Mouse (Mus musculus): ENCODE results near the gene Gm21988. TPM values are rescaled to one million over a fixed set of nuclear protein-coding genes. Genes with fewer than 3 reads are reported as not detected.

Gene Gm21988
- 9.0 TPM for polyA plus RNA-seq (2015; fragmentation: Illumina TruSeq; extraction: RNeasy Lipid Tissue Mini Kit (QIAGEN cat#74804); ENCODE audit: low read depth, low replicate concordance)

DNA sequence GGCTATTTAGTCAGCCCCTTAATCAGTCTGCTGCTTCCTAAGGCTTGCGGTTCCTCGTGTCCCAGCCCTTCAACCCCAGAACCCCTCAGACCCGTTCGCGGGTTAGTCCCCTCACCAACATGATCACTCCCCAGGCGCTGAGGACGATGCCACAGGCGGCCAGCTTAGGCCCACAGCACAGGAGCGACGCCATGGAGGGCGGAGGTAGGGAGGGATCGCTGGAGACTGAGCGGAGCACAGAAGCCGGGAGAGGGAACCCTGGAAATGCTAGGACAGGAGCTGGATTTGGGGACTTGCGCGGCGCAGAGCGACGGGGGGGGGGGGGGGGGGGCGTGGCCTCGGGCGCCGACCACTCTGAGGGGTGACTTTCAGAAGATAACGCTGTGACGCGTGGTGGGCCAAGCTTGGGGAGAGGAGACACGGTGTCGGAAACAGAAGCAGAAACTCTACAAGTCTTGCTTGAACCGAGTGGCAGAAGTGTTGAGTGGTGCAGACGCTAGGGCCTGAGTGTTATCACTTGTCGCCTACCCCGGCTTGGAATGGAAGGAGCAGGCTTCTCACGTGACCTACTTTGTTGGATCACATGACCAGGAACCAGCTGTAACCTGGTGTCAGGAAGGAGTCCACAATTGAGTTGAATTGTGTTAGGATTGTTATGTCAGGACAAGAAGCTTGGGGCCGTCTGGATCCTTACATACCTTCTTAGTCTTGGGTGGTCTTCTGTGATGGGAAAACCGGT, at the start of gene Gm21988, which contains the start of gene Rnasek:
Gene Gm21988 (minus strand): TSS at position 290 of the 739 bp plus-strand sequence.
Gene Rnasek (minus strand): TSS at position 302 of the 739 bp plus-strand sequence.

DNA sequence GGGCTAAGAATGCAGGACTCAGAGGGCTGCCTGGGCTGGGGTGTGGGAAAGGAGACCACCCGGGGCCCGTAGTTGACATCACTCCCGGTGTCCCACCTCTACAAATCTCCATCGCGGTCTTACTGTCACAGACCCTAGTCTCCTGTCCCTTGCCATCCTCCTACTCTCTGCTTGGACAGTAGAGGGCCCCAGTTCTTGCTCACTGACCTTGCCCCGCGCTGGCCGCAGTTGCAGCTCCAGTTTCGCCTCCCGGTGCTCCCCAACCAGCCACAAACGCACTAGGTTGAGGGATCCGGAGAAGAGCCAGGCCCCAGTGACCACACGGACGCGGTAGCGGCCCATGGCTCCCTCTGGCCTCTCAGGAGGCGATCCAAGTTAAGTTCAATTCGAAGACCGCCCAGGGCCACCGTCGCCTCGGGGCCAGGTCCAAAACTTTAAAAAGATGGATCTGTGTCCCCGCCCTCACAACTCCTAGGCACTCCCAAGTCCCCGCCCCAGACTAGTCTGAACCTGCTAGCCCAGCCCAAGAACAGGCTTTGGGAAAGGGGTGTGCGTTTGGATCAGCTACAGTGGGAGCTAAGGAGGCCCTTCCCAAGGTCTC, 15.4 kb upstream of the Gm21988 start, which contains the start of gene Alox12:
Gene Alox12 (minus strand): TSS at position 423 of the 601 bp plus-strand sequence.

DNA sequence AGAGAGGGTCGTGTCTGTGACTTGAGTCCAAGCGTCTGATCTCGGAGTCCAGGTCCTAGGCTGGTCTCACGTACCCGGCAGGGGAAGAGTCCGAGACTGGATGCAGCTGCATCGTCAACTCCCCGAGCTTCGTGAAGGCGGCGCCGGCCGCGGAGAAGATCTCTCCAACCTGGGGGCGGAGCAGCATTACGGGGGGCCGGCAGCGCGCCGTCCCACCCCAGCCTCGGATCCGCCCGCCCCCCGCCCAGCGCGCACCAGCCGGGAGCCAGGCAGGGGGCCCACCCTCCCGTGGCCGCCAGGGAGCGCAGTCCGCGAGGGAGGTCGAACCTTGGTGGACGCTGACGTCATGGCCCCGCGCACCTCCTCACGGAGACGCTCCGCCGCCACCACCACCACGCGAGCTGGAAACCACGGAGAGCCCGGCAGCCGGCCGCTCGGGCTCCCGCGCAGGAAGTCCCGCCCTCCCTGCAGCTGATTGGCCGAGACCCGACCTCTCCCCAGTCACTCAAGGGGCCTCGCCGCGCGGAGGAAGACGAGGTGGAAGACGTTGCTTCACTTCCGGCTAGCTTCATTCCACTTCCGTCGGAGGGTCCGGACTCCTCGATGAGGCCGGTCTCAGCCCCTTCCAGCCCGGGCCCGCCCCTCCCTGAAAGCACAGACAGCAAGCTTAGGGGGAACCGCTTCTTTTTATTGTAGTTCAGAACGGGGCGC, 2.0 kb downstream of the Gm21988 start, which contains the start of gene 0610010K14Rik:
Gene 0610010K14Rik (minus strand): TSS at position 458 of the 711 bp plus-strand sequence.

DNA sequence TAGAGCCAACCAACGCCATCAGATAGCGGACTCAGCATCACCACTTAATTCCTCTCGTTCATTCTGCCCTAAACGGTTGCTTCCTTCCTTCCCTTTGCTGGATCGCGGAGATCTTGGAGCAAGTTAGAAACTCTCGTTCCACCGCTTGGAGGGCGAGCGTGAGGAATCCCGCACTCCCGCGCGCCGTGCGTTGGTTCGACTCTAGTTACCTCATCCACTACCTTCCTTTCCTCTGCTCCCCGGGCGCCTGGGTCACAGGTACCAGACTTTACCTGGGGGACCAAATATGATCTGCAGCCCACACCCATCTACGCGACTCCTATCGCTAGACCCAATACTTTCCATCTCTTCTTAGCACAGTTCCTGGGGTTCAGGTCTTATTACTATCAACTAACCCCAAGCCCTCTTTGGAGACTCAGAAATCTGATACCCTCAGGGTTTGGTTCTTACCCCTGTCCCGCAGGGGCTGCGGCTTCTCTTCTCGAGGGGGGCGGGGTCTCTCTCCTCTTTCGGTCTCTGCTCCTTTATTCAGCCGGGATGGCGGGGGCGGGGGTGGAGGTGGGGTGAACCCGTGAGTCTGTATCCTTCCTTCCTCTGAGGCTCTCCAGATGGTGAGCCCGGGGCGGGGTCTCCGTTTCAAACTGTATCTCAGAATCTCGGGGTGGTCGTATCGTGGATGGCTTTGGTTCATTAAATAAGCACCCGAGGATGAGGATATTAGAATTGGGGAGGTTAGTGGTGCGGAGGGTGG, 10.2 kb downstream of the Gm21988 start, which contains the start of gene Bcl6b:
Gene Bcl6b (minus strand): TSS at position 539 of the 751 bp plus-strand sequence.

DNA sequence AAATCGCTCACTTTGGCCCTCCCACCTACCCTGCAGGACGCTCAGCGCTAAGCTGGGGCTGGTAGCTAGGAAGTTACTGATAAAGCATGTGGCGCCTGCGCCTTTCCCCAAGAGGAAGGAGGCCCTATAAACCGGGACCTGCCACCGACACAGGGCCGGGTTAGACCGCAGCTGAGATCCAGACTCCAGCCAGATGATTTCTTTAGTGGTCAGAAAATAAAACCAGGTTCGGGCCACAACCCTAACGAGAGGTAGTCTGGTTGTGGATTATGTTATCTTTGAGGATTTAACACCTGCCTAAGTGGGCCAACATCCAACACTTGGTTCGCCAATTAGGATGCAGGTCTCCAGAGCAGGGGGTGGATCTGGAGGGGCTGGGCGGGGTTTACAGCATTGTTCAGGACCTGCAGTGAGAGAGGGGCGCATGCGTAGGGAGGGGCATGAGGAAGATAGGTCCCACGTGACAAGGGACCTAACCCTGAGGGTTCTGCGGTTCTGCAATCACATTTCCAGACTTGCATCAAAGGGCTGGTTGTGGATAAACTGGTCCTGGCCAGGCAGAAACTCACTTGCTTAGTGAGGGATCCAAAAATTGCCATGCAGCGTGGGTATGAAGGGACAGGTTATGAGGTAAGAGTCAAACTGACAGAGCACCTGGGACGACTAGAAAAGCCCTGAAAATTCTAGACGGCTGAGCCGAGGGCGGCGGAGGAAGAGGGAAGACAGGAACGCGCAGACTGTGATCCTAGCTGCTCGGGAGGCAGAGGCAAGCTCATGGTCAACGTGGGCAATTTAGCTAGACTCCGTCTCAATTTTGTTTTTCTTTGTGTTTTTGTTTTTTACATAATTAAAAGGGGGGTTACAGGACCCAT, 18.7 kb downstream of the Gm21988 start, which contains the start of gene Slc16a13:
Gene Slc16a13 (minus strand): TSS at position 334 of the 872 bp plus-strand sequence.

DNA sequence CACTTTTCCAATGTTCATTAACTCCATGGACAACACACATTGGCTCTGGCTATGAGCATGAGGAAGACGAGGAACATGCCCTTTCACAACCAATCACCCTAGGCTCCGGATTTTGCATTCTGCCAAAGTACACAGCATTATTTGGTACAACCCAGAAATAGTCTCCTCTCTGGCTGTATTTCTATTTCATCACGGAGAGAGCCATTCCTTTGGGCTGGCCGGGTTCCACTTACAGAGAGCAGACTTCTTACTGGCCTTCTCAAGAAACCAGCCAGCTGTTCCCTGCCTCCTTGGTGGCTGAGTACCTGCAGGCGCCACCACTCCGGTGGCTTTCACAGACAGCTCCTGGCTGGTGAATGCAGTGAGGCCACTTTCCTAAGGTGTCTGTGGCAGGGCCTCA, 27.2 kb downstream of the Gm21988 start, which contains the start of gene Slc16a11:
Gene Slc16a11 (plus strand): TSS at position 330 of the 400 bp plus-strand sequence.

Other genes starting within 250 kb of the Gm21988 start
- 346 TPM for gene Gabarap, start 248.7 kb downstream of the Gm21988 start, polyA plus RNA-seq (2015; fragmentation: Illumina TruSeq; extraction: RNeasy Lipid Tissue Mini Kit (QIAGEN cat#74804); ENCODE audit: low read depth, low replicate concordance)
- gene Phf23, start 244.1 kb downstream of the Gm21988 start, polyA plus RNA-seq (2015; fragmentation: Illumina TruSeq; extraction: RNeasy Lipid Tissue Mini Kit (QIAGEN cat#74804); ENCODE audit: low read depth, low replicate concordance), result 56.1 TPM
- 17.5 TPM for gene Dvl2, start 239.2 kb downstream of the Gm21988 start, polyA plus RNA-seq (2015; fragmentation: Illumina TruSeq; extraction: RNeasy Lipid Tissue Mini Kit (QIAGEN cat#74804); ENCODE audit: low read depth, low replicate concordance)
- 53.6 TPM for gene Acadvl, start 224.4 kb downstream of the Gm21988 start, polyA plus RNA-seq (2015; fragmentation: Illumina TruSeq; extraction: RNeasy Lipid Tissue Mini Kit (QIAGEN cat#74804); ENCODE audit: low read depth, low replicate concordance)
- 491 TPM for gene Dlg4, start 222.9 kb downstream of the Gm21988 start, polyA plus RNA-seq (2015; fragmentation: Illumina TruSeq; extraction: RNeasy Lipid Tissue Mini Kit (QIAGEN cat#74804); ENCODE audit: low read depth, low replicate concordance)
- gene Asgr1, start 185.7 kb downstream of the Gm21988 start, polyA plus RNA-seq (2015; fragmentation: Illumina TruSeq; extraction: RNeasy Lipid Tissue Mini Kit (QIAGEN cat#74804); ENCODE audit: low read depth, low replicate concordance), result 2.2 TPM
- not detected for gene Asgr2, start 147.2 kb downstream of the Gm21988 start, polyA plus RNA-seq (2015; fragmentation: Illumina TruSeq; extraction: RNeasy Lipid Tissue Mini Kit (QIAGEN cat#74804); ENCODE audit: low read depth, low replicate concordance)
- 0.80 TPM for gene Mgl2, start 109.5 kb downstream of the Gm21988 start, polyA plus RNA-seq (2015; fragmentation: Illumina TruSeq; extraction: RNeasy Lipid Tissue Mini Kit (QIAGEN cat#74804); ENCODE audit: low read depth, low replicate concordance)
- 1.3 TPM for gene Clec10a, start 83.6 kb downstream of the Gm21988 start, polyA plus RNA-seq (2015; fragmentation: Illumina TruSeq; extraction: RNeasy Lipid Tissue Mini Kit (QIAGEN cat#74804); ENCODE audit: low read depth, low replicate concordance)
- 23.4 TPM for gene Slc16a11, start 27.1 kb downstream of the Gm21988 start, polyA plus RNA-seq (2015; fragmentation: Illumina TruSeq; extraction: RNeasy Lipid Tissue Mini Kit (QIAGEN cat#74804); ENCODE audit: low read depth, low replicate concordance)
- gene Slc16a13, start 18.8 kb downstream of the Gm21988 start, polyA plus RNA-seq (2015; fragmentation: Illumina TruSeq; extraction: RNeasy Lipid Tissue Mini Kit (QIAGEN cat#74804); ENCODE audit: low read depth, low replicate concordance), result 4.6 TPM
- 0.76 TPM for gene Bcl6b, start 10.0 kb downstream of the Gm21988 start, polyA plus RNA-seq (2015; fragmentation: Illumina TruSeq; extraction: RNeasy Lipid Tissue Mini Kit (QIAGEN cat#74804); ENCODE audit: low read depth, low replicate concordance)
- gene 0610010K14Rik, start 1.9 kb downstream of the Gm21988 start, polyA plus RNA-seq (2015; fragmentation: Illumina TruSeq; extraction: RNeasy Lipid Tissue Mini Kit (QIAGEN cat#74804); ENCODE audit: low read depth, low replicate concordance), result 55.7 TPM
- 441 TPM for gene Rnasek, start within 50 bp of the Gm21988 start, polyA plus RNA-seq (2015; fragmentation: Illumina TruSeq; extraction: RNeasy Lipid Tissue Mini Kit (QIAGEN cat#74804); ENCODE audit: low read depth, low replicate concordance)
- 0.36 TPM for gene Alox12, start 15.5 kb upstream of the Gm21988 start, polyA plus RNA-seq (2015; fragmentation: Illumina TruSeq; extraction: RNeasy Lipid Tissue Mini Kit (QIAGEN cat#74804); ENCODE audit: low read depth, low replicate concordance)
- not detected for gene Alox12e, start 82.8 kb upstream of the Gm21988 start, polyA plus RNA-seq (2015; fragmentation: Illumina TruSeq; extraction: RNeasy Lipid Tissue Mini Kit (QIAGEN cat#74804); ENCODE audit: low read depth, low replicate concordance)
- gene Alox15, start 112.2 kb upstream of the Gm21988 start, polyA plus RNA-seq (2015; fragmentation: Illumina TruSeq; extraction: RNeasy Lipid Tissue Mini Kit (QIAGEN cat#74804); ENCODE audit: low read depth, low replicate concordance), result not detected
- 20.3 TPM for gene Pelp1, start 170.2 kb upstream of the Gm21988 start, polyA plus RNA-seq (2015; fragmentation: Illumina TruSeq; extraction: RNeasy Lipid Tissue Mini Kit (QIAGEN cat#74804); ENCODE audit: low read depth, low replicate concordance)
- gene Arrb2, start 192.8 kb upstream of the Gm21988 start, polyA plus RNA-seq (2015; fragmentation: Illumina TruSeq; extraction: RNeasy Lipid Tissue Mini Kit (QIAGEN cat#74804); ENCODE audit: low read depth, low replicate concordance), result 79.9 TPM
- gene Med11, start 212.1 kb upstream of the Gm21988 start, polyA plus RNA-seq (2015; fragmentation: Illumina TruSeq; extraction: RNeasy Lipid Tissue Mini Kit (QIAGEN cat#74804); ENCODE audit: low read depth, low replicate concordance), result 24.0 TPM
- 0.36 TPM for gene Zmynd15, start 219.6 kb upstream of the Gm21988 start, polyA plus RNA-seq (2015; fragmentation: Illumina TruSeq; extraction: RNeasy Lipid Tissue Mini Kit (QIAGEN cat#74804); ENCODE audit: low read depth, low replicate concordance)
- gene Cxcl16, start 220.2 kb upstream of the Gm21988 start, polyA plus RNA-seq (2015; fragmentation: Illumina TruSeq; extraction: RNeasy Lipid Tissue Mini Kit (QIAGEN cat#74804); ENCODE audit: low read depth, low replicate concordance), result 2.5 TPM